Mouse (Mus musculus) CH12F3 (cell line): ENCODE results near the gene Utp4.

Experiments used
- in situ Hi-C: fragments of 300-500 bp; cut with MboI; formaldehyde crosslinking; loops from 2 replicates; pipeline ENCODE4 v1.14.3; 2020; ENCODE audit warnings: low sequenced_read_pairs

The Utp4 gene

GRCm38 (mm10) chr8:106935899-106936477 lies 42.6 kb downstream of the Utp4 start:
- in situ Hi-C loops = no loop called here

GRCm38 (mm10) chr8:106936478-106937051 lies 43.1 kb downstream of the Utp4 start:
- in situ Hi-C loops = no loop called here

GRCm38 (mm10) chr8:106937081-106937800 lies 43.8 kb downstream of the Utp4 start:
- in situ Hi-C loops = no loop called here

GRCm38 (mm10) chr8:106941806-106942205 lies 48.4 kb downstream of the Utp4 start:
- in situ Hi-C loops = no loop called here

GRCm38 (mm10) chr8:106943874-106944418 lies 50.5 kb downstream of the Utp4 start:
- in situ Hi-C loops = no loop called here

GRCm38 (mm10) chr8:106944756-106945155 lies 51.3 kb downstream of the Utp4 start:
- in situ Hi-C loops = no loop called here

GRCm38 (mm10) chr8:106948678-106949243 lies 55.3 kb downstream of the Utp4 start:
- in situ Hi-C loops = no loop called here

GRCm38 (mm10) chr8:106951707-106952106 lies 58.3 kb downstream of the Utp4 start:
- in situ Hi-C loops = no loop called here

GRCm38 (mm10) chr8:106953571-106953970 lies 60.1 kb downstream of the Utp4 start:
- in situ Hi-C loops = no loop called here

GRCm38 (mm10) chr8:106957086-106957485 lies 63.6 kb downstream of the Utp4 start:
- in situ Hi-C loops = no loop called here

GRCm38 (mm10) chr8:106958212-106958611 lies 64.8 kb downstream of the Utp4 start:
- in situ Hi-C loops = no loop called here

- in situ Hi-C loops = no loop called here
These were observed 66.2 kb downstream of the Utp4 start for GRCm38 (mm10) chr8:106959626-106960025.

GRCm38 (mm10) chr8:106962322-106962721 lies 68.9 kb downstream of the Utp4 start:
- in situ Hi-C loops = no loop called here

- in situ Hi-C loops = no loop called here
These were observed 69.9 kb downstream of the Utp4 start for GRCm38 (mm10) chr8:106963365-106963764.

GRCm38 (mm10) chr8:106964573-106964972 lies 71.1 kb downstream of the Utp4 start:
- in situ Hi-C loops = no loop called here

GRCm38 (mm10) chr8:106969964-106970363 lies 76.5 kb downstream of the Utp4 start:
- in situ Hi-C loops = no loop called here

- in situ Hi-C loops = no loop called here
These were observed 78.5 kb downstream of the Utp4 start for GRCm38 (mm10) chr8:106971916-106972315.
